Mouse (Mus musculus) activated CD4-positive, CD25-positive, alpha-beta regulatory T cell, adult 4 months (primary cell): ENCODE results near the gene Wdfy1. TPM values are rescaled to one million over a fixed set of nuclear protein-coding genes. Genes with fewer than 3 reads are reported as not detected.

Experiments used
- ATAC-seq: one replicate; pipeline ENCODE4 v1.8.0; 2017
- polyA plus RNA-seq, 2 experiments: library from polyadenylated mRNA; unstranded; fragments of 100-300 nt; shearing (Covaris generic); gene quantifications; one replicate each; pipeline ENCODE4 v1.2.1; 2017

Gene Wdfy1
- polyA plus RNA-seq, 2 experiments from 2014 or later, result 18.6 to 34.1 TPM

- no peak for ATAC-seq
These were observed 15.3 kb downstream of the Wdfy1 start for GRCm38 (mm10) chr1:79760656-79761055.

DNA sequence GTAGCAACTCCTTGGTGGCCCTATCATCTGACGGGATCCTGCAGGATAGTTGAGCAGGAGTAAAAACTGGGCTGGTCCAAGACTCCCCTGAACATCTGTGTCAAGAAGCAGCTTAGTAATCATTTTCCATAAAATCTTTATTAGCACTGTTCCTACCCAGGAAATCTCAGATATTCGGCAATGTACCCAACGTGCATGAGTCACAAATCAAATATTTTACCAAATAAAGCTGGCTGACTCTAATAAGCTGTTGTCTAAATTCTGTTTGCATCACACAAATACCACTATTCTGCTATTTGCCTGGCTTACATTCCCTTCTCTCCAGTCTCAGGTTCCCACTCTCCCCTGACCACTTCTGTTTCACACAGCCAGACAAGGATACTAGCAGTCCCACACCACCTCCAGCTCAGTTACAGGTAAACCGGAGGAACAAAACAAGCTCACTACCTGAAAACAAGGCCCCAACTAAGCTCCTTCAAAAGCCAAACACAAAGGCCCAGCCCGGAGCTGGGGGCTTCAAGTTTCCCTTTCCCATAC is 16.4 kb downstream of the Wdfy1 start:
- ATAC-seq, result no peak

GRCm38 (mm10) chr1:79759006-79759405 is 16.9 kb downstream of the Wdfy1 start:
- ATAC-seq, result no peak

DNA sequence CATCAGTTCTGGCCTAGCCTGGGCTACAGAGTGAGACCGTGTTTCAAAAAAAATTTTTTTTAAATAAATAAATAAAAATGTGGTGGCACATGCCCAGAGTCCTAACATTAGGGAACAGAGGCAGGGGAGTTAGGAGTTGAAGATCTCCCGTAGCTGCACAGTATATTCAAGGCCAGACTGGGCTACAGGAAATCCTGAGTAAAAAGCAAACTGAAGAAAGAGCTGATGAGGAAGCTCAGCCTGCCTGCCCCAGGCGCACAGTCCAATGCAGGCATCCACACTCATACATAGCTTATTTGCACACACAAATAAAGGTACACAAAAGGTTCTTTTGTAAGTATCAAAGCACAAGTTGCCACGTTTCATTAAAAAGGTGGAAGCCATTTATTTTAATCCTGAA is 18.3 kb downstream of the Wdfy1 start:
- no peak for ATAC-seq

DNA sequence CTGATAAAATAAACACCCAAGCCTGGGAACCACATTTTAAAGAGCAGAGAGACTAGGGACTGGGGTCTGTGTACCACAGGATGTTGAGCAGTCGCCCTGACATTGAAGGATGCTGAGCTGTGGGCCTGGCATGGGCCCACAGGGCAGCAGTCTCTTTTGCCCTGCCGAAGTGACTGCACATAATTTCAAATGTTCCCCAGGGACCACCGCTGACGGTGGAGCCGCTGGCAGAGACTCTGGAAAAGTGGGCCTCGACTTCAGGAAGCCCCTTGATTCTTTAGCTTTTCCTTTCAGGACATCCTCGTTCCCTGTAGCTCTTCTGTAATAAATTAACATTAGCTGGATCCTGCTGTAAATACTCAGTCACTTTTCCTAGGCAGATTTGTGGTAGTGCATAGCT is 18.8 kb downstream of the Wdfy1 start:
- ATAC-seq, result no peak

- ATAC-seq, result no peak
These were observed 19.5 kb downstream of the Wdfy1 start for GRCm38 (mm10) chr1:79756417-79756816.

GRCm38 (mm10) chr1:79755376-79755775 is 20.6 kb downstream of the Wdfy1 start:
- ATAC-seq, result no peak

DNA sequence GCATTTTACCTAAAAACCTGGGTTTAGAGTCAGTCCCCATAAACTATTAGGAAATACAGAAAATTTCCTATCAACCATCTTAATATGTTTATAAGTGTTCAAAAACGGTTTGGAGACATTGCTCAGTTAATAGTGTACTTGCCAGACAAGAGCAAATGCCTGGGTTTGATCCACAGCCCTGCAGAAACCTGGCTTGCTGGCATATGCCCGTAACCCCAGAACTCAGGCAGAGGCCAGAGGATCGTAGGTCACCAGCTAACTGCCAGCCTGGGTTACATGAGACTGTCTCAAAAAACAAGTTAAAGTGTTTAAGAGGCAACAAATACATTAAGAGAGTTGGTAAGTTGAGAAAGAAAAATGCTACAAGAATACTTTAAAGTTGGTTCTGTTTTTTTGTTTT is 21.0 kb downstream of the Wdfy1 start:
- ATAC-seq, result no peak

DNA sequence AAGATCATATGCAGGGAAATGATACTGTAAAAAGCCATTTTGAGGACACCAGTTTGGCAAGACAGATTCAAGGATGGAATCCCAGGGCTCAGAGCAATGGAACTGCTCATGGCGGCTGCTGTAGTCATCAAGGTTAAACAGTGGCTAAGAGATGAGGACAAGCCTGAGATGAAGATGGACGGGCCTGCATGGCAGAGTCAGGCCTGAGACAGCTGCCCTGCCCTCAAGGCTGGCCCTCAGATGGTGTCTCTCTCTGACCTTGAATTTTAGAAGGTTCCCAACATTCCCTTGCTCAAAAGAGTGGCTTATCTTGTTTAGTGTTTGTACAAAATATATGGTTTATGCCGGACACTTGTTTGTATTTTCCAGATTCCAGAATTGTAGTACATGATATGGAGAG is 22.5 kb downstream of the Wdfy1 start:
- no peak for ATAC-seq

DNA sequence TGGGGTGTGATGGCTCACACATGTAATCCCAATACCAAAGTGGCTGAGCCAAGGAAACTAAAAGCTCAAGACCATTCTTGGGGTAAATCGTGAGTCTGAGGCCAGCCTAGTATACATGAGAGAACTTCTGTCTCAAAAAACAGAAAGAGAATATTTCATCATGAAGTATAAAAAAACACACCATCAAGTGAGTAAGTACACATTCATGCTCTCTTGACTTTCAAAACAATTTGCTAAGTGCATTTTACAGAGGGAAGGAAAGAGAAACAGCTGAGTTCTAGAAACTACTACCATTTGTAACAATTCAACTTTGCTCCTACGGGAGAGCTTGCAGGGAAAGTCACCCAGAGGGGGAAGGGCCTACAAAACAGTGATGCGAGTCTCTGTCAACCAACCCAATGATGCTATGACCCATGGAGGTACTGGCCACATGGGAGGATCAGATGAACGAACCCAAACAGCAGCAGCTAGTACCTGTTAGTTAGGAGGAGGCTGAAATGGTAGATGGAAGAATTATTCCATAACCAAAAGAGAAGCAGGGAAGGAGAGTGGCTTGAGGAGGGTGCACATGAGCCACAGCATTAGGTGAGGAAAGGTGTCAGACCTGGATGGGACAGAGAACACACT is 23.1 kb downstream of the Wdfy1 start:
- ATAC-seq, result no peak

DNA sequence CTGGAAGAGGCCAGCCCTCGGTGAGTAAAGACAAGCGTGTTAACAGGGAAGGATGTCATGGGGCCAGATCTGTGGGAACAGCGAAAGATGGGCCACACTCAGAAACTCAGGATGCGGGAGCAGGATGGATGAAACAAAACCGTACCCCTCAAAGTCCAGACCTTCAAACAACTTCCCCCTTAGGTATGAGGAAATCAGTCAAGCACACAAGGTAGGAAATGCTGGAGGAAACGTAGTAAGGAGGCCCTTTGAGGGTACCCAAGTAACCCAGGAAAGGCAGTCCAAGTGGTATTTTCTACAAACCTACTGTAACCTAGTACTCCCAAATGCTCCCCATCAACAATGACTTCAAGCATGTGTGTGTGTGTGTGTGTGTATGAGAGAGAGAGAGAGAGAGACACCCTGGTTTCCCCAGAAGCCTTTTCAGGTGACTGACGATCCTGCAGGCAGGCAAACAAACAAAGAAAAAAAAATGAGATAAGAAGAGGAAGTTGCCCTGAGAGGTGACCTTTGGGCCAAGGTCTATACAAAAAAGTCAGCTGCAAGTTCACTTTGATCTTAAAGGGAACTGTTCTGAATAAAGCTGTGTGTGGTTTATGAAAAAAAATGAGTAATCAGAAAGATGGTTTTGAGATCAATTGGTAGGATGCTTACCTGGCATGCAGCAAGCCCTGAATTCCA is 23.8 kb downstream of the Wdfy1 start:
- peak; percentile 74 for ATAC-seq

GRCm38 (mm10) chr1:79751186-79751585 is 24.8 kb downstream of the Wdfy1 start:
- peak; percentile 74 for ATAC-seq

GRCm38 (mm10) chr1:79746056-79746455 is 29.9 kb downstream of the Wdfy1 start:
- no peak for ATAC-seq

DNA sequence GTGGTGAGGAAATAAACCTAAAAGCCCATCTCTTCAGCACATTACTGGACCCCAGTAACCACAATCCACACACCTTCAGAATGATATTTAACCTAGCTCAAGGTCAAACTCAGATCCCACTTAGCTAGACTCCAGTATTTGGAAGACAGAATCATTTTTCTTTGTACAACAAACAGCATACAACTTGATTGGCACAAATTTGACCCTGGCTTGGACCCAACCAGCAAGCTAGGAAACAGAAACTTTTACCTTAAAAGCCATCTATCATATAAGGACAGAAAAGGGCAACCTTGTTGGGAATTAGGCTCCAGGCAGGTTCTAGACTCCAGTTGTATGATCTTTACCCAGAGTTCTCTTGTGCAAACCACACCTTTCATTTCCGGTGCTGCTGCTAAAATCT is 32.6 kb downstream of the Wdfy1 start:
- ATAC-seq, result no peak

DNA sequence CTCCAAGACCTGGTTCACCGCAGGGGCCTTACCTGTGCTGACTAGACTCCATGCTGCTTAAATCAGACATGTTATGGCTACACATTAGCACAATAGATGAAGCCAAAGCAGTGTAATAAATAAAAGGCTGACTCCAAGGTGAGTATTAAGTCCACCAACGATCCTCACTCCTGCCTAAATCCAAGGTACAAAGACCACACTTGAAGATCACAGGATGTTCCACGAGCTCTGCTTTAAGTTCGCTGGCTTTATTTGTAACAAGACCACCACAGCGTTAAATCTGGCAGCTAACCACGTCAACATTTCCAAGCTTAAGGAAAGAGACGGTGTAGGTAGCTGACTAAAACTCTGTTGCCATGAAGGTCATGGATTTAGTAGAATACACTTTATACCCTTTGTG is 33.0 kb downstream of the Wdfy1 start:
- no peak for ATAC-seq

DNA sequence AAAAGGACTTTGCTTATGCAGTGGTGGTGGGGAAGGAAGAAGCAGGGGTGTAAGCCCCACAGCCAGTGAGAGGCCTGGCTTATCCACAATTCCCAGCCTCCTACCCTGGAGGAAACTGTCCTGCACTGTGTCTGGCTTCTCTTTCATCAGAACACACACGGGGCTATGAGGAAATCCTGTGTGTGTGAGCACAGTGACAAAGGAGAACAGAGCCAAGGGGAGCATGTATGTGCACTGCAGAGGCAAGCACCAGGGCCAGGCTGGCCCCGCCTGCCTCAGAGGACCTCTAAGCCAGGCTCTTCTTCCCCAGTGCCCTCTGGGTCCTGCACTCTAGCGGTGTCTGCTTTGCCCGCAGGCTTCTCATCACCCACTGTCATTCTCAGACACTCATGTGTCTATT is 34.9 kb downstream of the Wdfy1 start:
- no peak for ATAC-seq

DNA sequence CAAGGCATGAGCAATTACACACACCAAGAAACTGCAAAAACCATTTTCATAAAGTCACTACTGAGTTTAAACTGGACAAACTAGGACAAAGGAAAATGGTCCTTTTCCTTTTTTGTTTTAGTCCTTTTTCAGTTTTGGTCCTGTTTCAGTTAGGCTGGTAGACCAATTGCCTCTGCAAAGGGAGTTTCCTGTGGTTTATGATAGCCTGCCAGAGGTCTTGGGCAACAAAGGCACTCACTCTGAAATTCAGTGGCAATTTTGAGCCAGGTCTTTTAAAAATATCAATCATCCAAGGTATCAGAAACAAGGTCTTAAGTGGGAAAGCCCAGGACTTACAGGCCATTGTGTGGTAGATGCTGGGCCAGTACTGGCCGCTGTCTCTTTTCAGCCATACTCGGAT is 36.2 kb downstream of the Wdfy1 start:
- no peak for ATAC-seq

GRCm38 (mm10) chr1:79736408-79736807 is 39.5 kb downstream of the Wdfy1 start:
- ATAC-seq, result no peak

DNA sequence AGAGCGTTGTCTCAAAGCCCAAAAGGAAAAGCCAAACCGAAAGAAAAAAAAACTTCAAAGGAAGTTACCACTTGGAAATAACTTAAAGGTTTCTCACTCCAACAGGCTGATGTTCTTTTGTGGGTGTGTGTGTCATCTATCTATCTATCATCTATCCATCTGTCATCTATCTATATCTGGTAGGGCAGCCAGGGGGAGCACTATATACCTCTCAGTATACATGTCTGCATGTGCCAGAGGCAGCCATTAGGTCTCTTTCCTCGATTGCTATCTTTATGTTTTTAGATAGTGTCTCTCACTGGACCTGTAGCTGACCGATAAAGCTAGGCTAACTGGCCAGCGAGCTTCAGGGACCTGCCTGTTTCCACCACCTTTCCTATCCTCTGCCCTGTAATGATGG is 41.1 kb downstream of the Wdfy1 start:
- ATAC-seq, result peak; percentile 49

GRCm38 (mm10) chr1:79714152-79714923 is 61.6 kb downstream of the Wdfy1 start:
- ATAC-seq, result no peak

DNA sequence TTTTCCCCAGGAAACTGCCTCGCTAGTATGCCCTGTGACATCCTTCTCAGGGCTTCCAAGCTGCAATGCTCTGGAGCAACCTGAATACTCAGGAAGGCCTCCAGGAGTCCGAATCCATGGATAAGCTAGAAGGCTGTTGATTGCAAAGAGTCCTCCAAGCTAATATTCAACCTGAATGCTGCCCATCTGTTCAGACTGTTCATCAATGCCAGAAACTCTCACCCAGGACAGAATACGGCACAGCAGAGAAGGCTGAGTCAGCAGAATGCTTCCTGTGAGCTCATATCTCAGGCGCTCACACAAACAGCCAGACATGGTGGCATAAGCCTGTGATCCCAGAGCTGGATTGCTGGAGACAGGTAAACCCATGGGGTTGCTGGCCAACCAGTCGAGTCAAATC is 62.9 kb downstream of the Wdfy1 start:
- ATAC-seq, result no peak

DNA sequence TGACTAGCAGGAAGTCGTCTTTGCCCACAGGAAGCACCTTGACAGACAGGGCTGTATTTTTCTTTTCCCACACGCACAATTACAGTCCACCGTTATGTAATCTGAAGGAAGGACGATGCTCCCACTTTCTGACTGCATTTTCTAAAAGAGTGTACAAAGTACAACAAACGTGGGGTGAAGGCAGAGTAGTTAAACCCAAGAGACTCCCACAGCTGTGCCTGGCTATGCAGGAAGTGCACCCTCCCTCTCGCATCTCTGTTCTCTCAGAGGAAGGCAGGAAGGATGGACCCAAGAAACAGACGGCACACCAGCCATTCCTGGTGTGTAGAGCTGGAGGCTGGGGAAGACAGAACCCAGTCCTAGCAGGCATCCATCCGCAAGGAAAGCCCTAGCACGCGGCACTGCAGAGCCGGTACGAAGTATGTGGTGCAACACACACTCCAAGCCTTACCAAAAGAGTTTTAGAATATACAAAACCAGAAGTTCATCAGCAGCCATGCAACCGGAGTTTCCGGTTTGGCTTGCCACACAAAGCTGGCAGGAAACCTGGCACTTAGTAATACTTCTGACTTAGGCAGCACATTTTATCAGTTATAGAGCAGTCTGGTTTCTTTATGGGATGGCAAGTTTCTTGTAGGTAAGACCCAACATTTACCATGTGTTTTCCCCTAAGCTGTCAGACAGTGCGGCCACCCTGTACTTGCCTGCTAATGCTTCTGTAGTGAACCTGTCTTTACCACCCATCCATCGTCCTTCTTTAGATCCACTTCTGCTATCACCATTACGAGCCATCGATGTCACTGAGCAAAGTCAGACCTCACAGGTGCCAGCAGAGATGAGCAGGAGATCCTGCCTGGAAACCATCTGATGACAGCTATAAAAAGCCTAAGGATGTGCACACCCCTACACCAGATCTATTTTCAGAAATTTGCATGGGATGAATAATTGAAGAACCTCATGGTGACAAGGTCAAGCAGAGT is 64.5 kb downstream of the Wdfy1 start:
- ATAC-seq, result peak; percentile 90
